Mouse (Mus musculus) inflammation-experienced regulatory T-cells, adult 6 months (primary cell): ENCODE data around the gene Fabp6. TPM values are rescaled to one million over a fixed set of nuclear protein-coding genes. Genes with fewer than 3 reads are reported as not detected.

Experiments used
- ATAC-seq: one replicate; pipeline ENCODE4 v1.8.0; 2017
- polyA plus RNA-seq, 3 experiments: library from polyadenylated mRNA; unstranded; fragments of 100-300 nt; shearing (Covaris generic); gene quantifications; one replicate each; pipeline ENCODE4 v1.2.1; 2017

Gene Fabp6
- polyA plus RNA-seq, 3 experiments from 2014 or later = not detected

DNA sequence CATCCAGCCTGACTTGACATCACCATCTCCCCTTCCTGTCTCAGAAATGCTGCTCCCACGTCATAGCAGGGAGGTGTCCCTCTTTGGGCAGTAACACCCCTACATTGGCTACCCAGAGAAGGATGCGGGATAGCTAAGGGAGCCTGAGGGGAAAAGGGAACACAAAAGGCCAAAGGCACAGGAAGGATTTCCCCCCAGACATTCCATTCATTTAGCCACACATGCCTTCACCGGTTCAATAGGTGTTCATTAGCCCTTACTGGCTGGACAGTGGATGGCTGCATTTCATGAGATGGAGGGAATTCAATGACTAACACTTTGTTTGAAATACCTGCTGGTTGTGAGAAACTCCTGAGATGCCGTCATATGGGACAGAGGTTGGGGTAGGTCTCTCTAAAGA, 54.7 kb downstream of the Fabp6 start:
- no peak for ATAC-seq

Other genes with a start within 250 kb of the Fabp6 start
- gene Pttg1, start 175.3 kb downstream of the Fabp6 start, polyA plus RNA-seq = 100 to 1,000 TPM; 103 to 180 (median 127) TPM
- gene Slu7, start 167.8 kb downstream of the Fabp6 start, polyA plus RNA-seq = 100 to 1,000 TPM; 102 to 127 (median 108) TPM
- gene C1qtnf2, start 127.3 kb downstream of the Fabp6 start, polyA plus RNA-seq = not detected
- not detected for gene Ccnjl, start 72.8 kb downstream of the Fabp6 start, polyA plus RNA-seq
- under 1 TPM in 1 of 3 experiments, not detected in 2; 0.16 TPM for gene 4933415A04Rik, start 14.5 kb downstream of the Fabp6 start, polyA plus RNA-seq
- 10 to 100 TPM; 23.5 to 33.3 (median 26.3) TPM for gene Pwwp2a, start 80.5 kb upstream of the Fabp6 start, polyA plus RNA-seq
- gene Ttc1, start 146.5 kb upstream of the Fabp6 start, polyA plus RNA-seq = 100 to 1,000 TPM; 104 to 107 (median 107) TPM